Mouse (Mus musculus): ENCODE results near the gene Hyal6. TPM values are rescaled to one million over a fixed set of nuclear protein-coding genes. Genes with fewer than 3 reads are reported as not detected.

The Hyal6 gene
- not detected for polyA plus RNA-seq (2017; shearing (Covaris generic))

DNA sequence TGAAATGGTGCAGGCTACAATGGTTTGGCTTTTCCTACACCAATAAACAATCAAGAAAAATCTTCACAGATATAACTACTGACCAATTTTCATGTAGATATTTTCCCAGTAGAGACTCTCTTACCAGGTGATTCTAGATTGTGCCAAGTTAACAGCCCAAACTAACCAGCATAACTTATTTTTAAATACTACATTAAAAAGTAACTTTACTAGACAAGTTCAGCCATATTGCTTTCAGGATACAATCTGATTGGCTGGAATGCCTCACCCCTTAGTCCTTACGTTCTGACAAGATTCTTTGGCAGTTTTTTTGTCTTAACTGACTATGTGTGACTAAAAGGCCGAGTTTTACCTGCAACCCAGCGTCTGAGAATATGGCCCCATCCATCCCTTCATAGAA lies at the start of gene Hyal6:
Hyal6 (plus strand) TSS at position 301 of the 400 bp plus-strand sequence.
- no peak for ATAC-seq

DNA sequence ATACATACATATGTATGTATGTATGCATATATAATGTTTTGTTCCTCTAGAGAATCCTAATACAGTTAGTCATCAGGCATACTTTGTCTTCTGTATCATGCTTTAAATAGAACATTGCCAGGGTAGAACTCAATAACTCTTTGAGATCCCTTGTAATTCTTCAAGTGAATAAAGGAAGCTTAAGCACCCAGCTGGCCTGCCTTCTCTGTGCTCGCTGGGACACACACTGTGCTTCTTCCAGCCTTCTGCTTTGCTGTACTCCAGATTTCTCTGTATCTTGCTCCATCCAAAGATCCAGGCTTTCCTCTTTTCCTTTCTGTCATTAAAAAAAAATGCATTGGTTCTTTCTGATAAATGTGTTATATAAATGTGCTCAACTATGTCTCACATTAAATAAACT lies 45.2 kb upstream of the Hyal6 start:
- ATAC-seq, result no peak

DNA sequence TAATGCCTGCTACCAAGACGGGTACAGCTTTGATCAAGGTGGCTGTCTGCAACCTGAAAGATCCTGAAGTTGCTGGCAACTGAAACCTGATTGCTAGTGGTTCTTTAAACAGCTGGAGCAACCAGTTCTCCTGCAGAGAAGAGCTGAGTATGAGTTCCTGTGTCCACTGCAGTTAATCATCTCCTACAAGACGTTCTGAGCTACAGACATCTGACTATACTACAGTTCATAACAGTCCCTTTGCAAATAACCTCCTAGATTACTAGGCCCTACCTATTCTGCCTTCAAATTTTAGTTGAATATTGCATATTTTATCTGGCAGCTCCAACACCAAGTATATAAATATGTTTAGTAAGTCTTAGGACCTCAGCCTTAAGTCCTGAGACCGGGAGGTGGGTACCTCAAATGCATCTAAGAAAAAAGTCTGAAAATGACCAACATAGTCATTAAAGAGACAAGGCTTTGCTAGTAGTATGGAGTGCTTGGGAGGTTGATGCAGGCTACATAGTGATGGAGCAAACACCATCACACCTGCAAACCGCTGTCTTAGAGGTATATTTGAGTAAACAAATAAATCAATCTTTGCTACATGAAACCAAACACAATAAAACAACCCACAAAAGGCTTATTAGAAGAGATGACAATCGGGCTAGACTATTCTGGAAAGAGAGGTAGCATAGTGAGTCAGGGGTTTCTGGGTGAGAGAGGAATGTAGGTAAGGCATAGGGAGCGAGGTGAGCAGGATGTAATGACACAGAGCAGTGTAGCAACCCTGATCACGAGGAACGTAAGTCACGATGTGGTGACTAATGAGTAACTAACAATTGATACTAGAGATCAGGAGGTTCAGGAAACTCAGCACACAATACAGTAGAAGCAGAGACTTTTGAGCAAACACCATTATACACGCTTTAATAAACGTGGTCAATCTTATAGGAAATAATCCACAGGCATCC lies 38.3 kb upstream of the Hyal6 start:
- no peak for ATAC-seq

DNA sequence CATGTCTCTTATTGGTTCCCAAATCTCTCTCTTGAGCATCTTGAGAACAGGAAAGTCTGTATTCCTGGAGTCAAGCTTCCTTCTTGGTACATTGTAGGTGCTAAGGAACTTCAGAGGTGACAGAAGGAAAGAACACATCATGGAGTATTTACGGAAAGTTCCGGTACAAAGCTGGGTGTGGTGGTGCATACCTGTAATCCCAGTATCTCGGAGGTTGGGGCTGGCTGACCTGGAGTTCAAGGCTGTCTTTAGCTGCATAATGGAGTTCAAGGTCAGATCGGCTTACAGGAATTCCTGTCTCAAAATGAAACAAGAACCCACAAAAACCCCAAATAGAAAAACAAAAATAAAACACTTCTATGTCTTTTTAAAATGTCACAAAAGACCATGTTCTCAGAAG lies 36.9 kb upstream of the Hyal6 start:
- no peak for ATAC-seq

DNA sequence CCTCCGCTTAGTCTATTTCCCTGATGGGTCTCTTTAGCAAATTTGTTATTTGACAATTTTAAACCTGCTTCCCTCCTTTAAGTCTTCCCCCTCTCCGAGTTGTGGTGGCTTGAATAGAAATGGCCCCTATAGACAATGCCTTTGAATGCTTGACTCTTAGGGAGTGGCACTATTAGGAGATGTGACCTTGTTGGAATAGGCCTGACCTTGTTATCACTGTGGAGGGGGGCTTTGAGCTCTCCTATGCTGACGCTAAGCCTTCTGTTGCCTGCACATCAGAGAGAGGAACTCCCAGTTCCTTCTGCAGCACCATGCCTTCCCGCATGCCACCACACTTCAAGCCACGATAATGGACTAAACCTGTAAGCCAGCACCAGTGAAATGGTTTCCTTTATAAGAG lies 35.8 kb upstream of the Hyal6 start:
- ATAC-seq, result no peak

DNA sequence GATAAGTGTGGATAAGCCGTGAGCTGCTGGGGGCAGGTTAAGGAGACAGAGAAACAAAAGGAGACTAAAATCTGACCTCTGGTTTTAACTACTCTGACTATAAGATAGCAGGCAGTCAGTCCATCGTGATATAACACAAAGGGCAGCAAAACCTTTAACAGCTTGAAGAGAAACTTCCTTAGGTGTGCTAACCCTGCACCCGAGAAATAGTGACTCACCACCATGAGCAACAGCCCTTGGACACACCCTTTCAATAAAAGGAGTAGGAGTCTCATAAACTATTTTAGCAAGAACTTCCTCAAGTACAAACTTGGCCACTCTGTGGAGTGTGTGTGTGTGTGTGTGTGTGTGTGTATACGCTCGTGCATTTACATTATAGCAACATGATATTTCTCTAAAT lies 26.0 kb upstream of the Hyal6 start:
- ATAC-seq, result no peak

DNA sequence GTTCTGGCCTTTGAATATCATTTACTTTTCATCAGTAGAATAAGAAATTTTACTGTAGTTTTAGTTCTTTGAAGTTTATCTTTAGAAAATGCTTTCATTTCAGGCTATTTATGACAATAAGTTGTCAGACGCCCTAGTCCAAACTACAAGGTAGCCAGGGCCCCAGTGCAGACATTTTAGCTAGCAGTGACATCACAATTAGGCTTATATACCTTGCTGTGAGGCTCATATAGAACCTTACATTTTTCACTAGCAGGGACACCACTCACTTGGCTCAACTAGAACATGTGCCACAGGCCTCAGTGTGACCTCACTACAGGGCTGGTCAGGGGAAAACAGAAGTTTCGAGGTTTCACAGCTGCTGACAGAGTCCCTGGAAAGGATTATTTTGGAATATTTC lies 25.5 kb upstream of the Hyal6 start:
- ATAC-seq, result no peak

DNA sequence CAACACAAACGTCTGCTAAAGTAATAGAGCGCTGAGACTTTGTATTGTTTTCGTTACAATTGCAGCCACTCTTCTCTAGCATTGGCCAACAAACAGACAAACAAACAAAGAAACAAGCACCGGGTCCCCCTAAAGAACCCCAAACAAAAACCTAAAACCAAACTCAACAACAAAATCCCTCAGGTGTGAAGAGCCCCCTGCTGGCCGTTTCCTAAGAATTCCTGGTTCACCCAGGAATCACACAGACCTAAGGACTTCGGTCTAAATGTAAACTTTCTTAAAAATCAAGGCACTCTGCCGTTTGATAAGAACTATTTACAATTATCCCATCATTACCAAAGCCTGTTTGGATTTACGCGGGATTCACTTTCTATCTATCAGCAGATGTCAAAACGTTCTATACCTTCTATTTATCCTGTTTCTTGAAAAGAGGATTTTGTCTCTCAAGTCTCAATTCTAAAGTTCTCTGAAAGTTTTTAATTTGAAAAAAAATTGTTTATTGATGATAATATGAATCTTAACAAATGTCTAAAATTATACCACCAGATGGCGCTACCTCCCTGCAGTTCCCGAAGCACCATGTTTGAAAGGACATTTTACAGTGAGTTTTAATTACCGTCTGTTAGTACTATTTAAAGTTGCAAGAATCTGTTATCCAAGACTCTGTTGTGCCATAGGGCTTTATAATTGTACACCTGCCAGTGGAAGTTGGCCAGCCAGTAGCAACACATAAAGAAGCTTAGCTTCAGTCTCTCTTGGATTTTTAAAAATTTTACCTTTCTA lies 11.5 kb upstream of the Hyal6 start:
- ATAC-seq, result no peak

DNA sequence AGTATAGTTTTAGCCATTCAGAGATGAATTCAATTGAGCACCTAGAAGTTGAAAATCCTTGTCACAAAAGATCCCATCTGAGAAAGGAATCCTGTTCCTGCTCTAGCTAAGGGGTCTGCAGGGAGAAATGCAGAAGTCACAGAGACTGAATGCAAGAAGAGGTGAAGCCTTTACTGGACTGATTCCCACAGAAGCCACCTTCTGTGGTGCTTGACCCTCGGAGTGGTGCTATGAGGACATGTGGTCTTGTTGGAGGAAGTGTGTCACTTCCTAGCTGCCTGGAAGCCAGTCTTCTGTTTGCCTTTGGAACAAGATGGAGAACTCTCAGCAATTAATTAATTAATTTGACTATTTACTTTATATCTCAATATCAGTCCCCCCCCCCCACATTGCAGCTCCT lies 4.9 kb upstream of the Hyal6 start:
- ATAC-seq, result no peak

DNA sequence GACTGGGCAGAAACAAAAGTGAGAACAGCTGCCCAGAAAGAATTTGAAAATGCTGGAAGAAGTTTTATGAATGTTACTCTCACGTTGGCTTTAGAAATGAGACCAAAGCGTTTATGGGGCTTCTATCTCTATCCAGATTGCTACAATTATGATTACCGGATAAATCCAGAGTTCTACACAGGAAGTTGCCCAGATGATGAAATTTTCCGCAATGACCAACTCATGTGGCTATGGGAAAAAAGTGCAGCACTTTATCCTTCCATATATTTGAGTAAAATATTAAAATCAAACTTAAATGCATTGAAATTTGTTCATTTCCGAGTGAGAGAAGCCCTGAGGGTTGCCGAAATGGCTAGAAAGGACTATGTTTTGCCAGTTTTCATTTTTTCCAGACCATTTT lies 1.5 kb downstream of the Hyal6 start:
- no peak for ATAC-seq

DNA sequence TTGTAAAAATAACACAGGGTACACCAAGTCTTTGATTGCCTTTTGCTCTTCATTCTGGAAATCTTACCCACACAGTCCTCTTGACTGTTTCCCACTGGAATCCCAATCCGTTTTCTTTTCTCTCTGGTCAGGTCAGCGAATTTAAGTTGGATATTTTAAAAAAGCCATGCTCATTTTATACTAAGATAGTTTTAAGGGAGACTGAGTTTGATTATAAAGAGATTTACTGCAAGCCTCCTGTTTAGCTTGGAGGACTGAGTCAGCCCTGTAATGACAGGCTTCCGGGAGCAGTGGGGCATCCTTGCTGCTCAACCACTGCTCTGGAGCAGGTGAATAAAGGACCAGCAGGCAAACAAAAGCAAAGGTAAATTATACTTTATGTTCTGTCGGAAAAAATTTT lies 15.0 kb downstream of the Hyal6 start, which contains the start of gene Hyal4:
Hyal4 (plus strand) TSS at position 301 of the 400 bp plus-strand sequence.
- no peak for ATAC-seq

DNA sequence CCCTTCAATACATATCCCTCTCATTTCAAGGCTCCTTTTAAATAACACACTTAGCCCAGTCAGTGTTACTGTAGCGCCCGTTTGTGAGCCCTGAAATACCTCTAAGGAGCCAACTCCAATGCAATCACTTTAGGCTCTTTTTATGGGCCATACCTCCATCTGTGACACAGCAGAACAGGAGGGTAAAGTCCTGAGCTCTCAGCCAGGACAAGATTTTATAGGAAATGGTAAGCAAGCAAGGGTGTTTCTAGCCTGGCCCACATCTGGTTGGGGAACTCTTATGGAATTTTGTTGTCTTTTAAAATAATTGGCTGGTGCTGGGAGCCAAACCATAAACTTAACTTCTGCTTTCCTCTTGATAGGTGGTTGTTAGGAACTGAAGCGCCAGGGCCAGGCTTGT lies 26.2 kb downstream of the Hyal6 start:
- ATAC-seq, result no peak

DNA sequence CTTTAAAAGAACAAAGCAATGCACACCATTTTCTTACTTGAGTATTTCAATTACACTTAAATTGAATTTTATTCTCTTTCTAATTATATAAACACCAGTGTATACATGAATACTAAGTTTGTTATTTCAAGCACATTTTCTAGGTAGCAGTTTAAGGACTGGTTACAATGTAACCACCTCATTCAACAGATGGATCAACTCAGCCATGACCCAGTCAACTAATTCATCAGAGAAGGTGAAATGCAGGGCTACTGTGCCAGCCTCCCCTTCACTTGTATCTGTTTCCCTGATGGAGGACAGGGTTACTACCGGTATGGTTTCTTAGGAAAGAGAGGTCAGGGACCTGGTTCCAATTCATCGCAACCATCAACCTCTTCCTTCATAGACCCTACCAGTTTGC lies 33.2 kb downstream of the Hyal6 start:
- no peak for ATAC-seq

DNA sequence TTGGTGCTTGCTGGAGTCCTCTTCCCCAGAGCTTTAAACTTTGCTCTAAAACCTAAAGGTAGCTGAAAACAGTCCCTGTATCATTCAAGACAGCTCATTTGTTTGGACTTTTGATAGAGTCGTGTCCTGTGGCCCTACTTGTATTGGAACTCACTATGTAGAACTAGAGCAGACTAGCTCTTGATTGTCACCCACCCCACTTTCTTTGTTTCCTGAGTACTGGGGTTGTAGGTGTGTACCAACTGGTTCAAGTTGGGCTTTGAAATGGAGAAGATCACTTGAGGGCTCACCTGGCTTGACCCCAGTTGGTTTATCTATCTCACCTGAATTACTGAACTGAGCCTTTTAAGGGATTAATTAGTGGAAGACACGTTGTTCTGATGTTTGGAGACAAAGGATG lies 46.1 kb downstream of the Hyal6 start:
- no peak for ATAC-seq

DNA sequence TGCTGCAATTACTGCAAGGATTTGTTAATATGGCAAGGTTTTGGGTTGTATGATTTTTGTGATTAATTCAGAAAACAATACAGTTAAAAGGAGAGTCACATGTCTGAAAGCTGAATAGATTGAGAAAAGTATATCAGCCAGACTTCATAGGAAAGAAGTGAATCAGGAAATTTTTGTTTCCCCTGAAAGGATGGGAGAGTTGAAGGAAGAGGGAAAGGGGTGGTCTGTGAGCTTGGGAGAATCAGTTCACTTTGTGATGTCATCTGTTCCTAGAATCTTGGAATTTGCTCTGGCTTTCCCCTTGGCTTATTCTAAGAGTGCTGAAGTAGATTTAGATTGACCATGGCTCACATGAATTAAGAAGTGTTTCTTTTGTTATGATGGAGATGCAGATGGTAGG lies 57.8 kb downstream of the Hyal6 start, which contains the start of gene Spam1:
Spam1 (plus strand) TSS at position 301 of the 400 bp plus-strand sequence.
- ATAC-seq, result no peak

Other genes starting within 250 kb of the Hyal6 start
- gene Iqub, start 218.2 kb upstream of the Hyal6 start, polyA plus RNA-seq (2017; shearing (Covaris generic)), result not detected
- gene Ndufa5, start 205.2 kb upstream of the Hyal6 start, polyA plus RNA-seq (2017; shearing (Covaris generic)), result 100 to 1,000 TPM; 167 to 191 TPM
- gene Asb15, start 205.1 kb upstream of the Hyal6 start, polyA plus RNA-seq (2017; shearing (Covaris generic)), result not detected
- gene Lmod2, start 135.5 kb upstream of the Hyal6 start, polyA plus RNA-seq (2017; shearing (Covaris generic)), result not detected
- gene Wasl, start 68.2 kb upstream of the Hyal6 start, polyA plus RNA-seq (2017; shearing (Covaris generic)), result 10 to 100 TPM; 13.2 to 16.1 TPM
- gene Hyal4, start 15.1 kb downstream of the Hyal6 start, polyA plus RNA-seq (2017; shearing (Covaris generic)), result not detected
- under 1 TPM in 1 of 2 experiments, not detected in 1; 0.25 TPM for gene Spam1, start 57.9 kb downstream of the Hyal6 start, polyA plus RNA-seq (2017; shearing (Covaris generic))
- gene Hyal5, start 124.8 kb downstream of the Hyal6 start, polyA plus RNA-seq (2017; shearing (Covaris generic)), result not detected
- gene Tmem229a, start 223.1 kb downstream of the Hyal6 start, polyA plus RNA-seq (2017; shearing (Covaris generic)), result under 1 TPM in 1 of 2 experiments, not detected in 1; 0.19 TPM

Data from activated CD4-positive, CD25-positive, alpha-beta regulatory T cell, adult 4 months (primary cell).